Mouse (Mus musculus): Measurements from ENCODE around the gene Loxl4. TPM values are rescaled to one million over a fixed set of nuclear protein-coding genes. Genes with fewer than 3 reads are reported as not detected.
A peak's percentile ranks its signal among the peaks of the same experiment; 100 is the strongest.

Loxl4 gene
- polyA plus RNA-seq, 1 experiment from 2014 or later: 0.67 TPM

DNA sequence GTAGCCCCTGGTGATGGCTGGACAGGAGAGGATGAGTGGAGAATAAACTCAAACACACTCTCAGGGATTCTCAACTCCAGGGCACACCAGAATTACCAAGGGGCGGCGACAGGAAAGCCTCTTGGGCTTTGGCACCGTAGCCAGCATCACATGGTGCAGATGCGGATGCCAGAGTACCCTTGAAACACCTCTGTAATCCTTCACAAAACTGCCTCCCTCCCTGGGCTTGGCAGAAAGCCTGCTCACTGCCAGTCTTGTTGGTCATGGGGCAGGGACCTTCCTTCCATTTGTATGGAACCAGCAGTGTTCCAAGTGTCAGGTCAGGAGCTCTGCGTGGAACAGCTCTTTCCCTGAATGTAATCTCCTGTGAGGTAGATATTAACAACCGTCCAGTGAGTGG is 15.5 kb upstream of the Loxl4 start:
- Histone ChIP-seq H3K9ac (ENCODE audit: low read length) (no peak overlapping the region), H3K27ac (ENCODE audit: low read length) (no peak overlapping the region), H3K4me1 (replicated peaks; ENCODE audit: control insufficient read depth, insufficient read depth, low read length) (peaks cover 7% of the 10 kb centered on the region), H3K9me3 (ENCODE audit: control insufficient read depth, low read length) (no peaks in the 10 kb centered on the region), H3K27me3 (ENCODE audit: control insufficient read depth, insufficient read depth, low read depth, low read length) (no peaks in the 10 kb centered on the region), H3K4me2 (ENCODE audit: low read depth, low read length) (no peak overlapping the region), H3K4me3 (ENCODE audit: low read length) (no peak overlapping the region), H3K36me3 (ENCODE audit: control insufficient read depth, insufficient read depth, low read length) (no peaks in the 10 kb centered on the region)
- no peak for ATAC-seq (ENCODE audit: low read depth)
- WGBS: 85% methylated on average over 6 of the region's 6 CpGs

DNA sequence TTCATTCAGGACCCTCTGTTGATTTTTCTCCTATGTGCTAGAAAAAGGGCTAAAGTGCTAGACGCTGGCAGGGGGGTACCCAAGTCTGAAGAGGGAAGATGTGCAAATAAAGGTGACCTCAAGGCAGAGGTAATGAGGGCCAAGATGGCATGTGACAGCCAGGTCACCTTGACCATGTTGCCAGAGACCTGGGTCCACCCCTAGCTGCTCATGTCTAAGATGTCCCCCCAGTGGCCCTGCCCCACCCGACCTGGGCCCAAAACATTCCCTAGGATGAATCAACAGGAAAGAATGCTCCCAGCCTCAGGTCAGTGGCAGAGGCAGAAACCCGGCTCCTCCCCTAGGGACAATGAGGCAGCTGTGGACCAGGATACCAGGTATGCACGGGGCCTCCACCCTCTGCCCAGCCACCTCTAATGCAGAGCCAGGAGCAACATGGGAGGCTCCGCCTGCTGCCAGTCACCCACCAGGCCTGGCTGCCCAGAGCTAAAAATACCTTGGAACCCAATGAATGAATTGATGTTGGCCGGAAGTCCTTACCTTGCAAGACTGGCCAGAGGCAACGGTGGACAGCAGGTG is 1.1 kb upstream of the Loxl4 start:
- no peaks in the 10 kb centered on the region for H3K36me3 ChIP-seq (ENCODE audit: control insufficient read depth, insufficient read depth, low read length)
- no peak for ATAC-seq (ENCODE audit: low read depth)
- H3K9ac ChIP-seq (ENCODE audit: low read length): no peak overlapping the region
- no peak overlapping the region for H3K4me3 ChIP-seq (ENCODE audit: low read length)
- no peaks in the 10 kb centered on the region for H3K4me1 ChIP-seq (replicated peaks; ENCODE audit: control insufficient read depth, insufficient read depth, low read length)
- WGBS: 61% methylated on average over 7 of the region's 7 CpGs
- H3K27ac ChIP-seq (ENCODE audit: low read length): no peak overlapping the region
- 0 out of 2 replicates have a peak, but pooled peaks cover 4% of the 10 kb centered on the region for H3K27me3 ChIP-seq (ENCODE audit: control insufficient read depth, insufficient read depth, low read depth, low read length)
- H3K9me3 ChIP-seq (ENCODE audit: control insufficient read depth, low read length): no peaks in the 10 kb centered on the region
- no peak overlapping the region for H3K4me2 ChIP-seq (ENCODE audit: low read depth, low read length)

DNA sequence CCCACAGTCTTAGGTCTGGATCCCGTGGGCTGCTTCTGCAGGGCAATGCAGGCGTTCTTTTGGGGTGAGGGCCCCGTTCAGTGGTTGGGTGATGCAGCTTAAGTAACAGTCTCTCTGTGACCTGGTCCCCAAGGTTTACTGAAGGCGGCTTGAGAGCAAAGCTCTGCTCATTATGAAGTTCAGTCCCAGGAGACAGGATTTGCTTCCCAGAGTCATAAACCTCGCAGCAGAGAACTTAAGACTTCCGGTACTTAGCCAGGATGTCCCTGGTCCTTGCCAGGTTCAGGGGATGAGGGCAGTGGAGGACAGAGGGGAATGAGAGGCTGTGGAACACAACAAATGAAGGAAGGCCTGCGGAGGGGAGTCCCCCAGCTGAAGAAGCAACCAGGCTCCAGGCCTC is 503 bp upstream of the Loxl4 start:
- H3K27me3 ChIP-seq (ENCODE audit: control insufficient read depth, insufficient read depth, low read depth, low read length): 0 out of 2 replicates have a peak, but pooled peaks cover 4% of the 10 kb centered on the region
- no peaks in the 10 kb centered on the region for H3K9me3 ChIP-seq (ENCODE audit: control insufficient read depth, low read length)
- peak overlapping the region; percentile 78 for H3K4me2 ChIP-seq (ENCODE audit: low read depth, low read length)
- WGBS: 16% methylated on average over 7 of the region's 7 CpGs
- no peaks in the 10 kb centered on the region for H3K4me1 ChIP-seq (replicated peaks; ENCODE audit: control insufficient read depth, insufficient read depth, low read length)
- no peak overlapping the region for H3K9ac ChIP-seq (ENCODE audit: low read length)
- no peaks in the 10 kb centered on the region for H3K36me3 ChIP-seq (ENCODE audit: control insufficient read depth, insufficient read depth, low read length)
- no peak overlapping the region for H3K27ac ChIP-seq (ENCODE audit: low read length)
- peak overlapping the region; percentile 50 for H3K4me3 ChIP-seq (ENCODE audit: low read length)
- no peak for ATAC-seq (ENCODE audit: low read depth)

- no peaks in the 10 kb centered on the region for H3K4me1 ChIP-seq (replicated peaks; ENCODE audit: control insufficient read depth, insufficient read depth, low read length)
- H3K36me3 ChIP-seq (ENCODE audit: control insufficient read depth, insufficient read depth, low read length): no peaks in the 10 kb centered on the region
- no peak overlapping the region for H3K4me2 ChIP-seq (ENCODE audit: low read depth, low read length)
- no peak overlapping the region for H3K27ac ChIP-seq (ENCODE audit: low read length)
- 81% methylated on average over 4 of the region's 4 CpGs for WGBS
- ATAC-seq (ENCODE audit: low read depth): no peak
- no peaks in the 10 kb centered on the region for H3K9me3 ChIP-seq (ENCODE audit: control insufficient read depth, low read length)
- 0 out of 2 replicates have a peak, but pooled peaks cover 4% of the 10 kb centered on the region for H3K27me3 ChIP-seq (ENCODE audit: control insufficient read depth, insufficient read depth, low read depth, low read length)
- H3K9ac ChIP-seq (ENCODE audit: low read length): no peak overlapping the region
- no peak overlapping the region for H3K4me3 ChIP-seq (ENCODE audit: low read length)
Measured at GRCm38 (mm10) chr19:42611746-42612145, 867 bp downstream of the Loxl4 start.

- Histone ChIP-seq H3K36me3 (ENCODE audit: control insufficient read depth, insufficient read depth, low read length) (no peaks in the 10 kb centered on the region), H3K27ac (ENCODE audit: low read length) (no peak overlapping the region), H3K4me2 (ENCODE audit: low read depth, low read length) (no peak overlapping the region), H3K4me3 (ENCODE audit: low read length) (no peak overlapping the region), H3K9ac (ENCODE audit: low read length) (no peak overlapping the region), H3K27me3 (ENCODE audit: control insufficient read depth, insufficient read depth, low read depth, low read length) (0 out of 2 replicates have a peak, but pooled peaks cover 4% of the 10 kb centered on the region), H3K4me1 (replicated peaks; ENCODE audit: control insufficient read depth, insufficient read depth, low read length) (no peaks in the 10 kb centered on the region), H3K9me3 (ENCODE audit: control insufficient read depth, low read length) (no peaks in the 10 kb centered on the region)
- whole genome bisulfite sequencing: 85% methylated on average over 3 of the region's 3 CpGs
- ATAC-seq (ENCODE audit: low read depth): no peak
Measured at GRCm38 (mm10) chr19:42609716-42610115, 2.9 kb downstream of the Loxl4 start.

GRCm38 (mm10) chr19:42608082-42608481 is 4.5 kb downstream of the Loxl4 start:
- no peak overlapping the region for H3K27ac ChIP-seq (ENCODE audit: low read length)

DNA sequence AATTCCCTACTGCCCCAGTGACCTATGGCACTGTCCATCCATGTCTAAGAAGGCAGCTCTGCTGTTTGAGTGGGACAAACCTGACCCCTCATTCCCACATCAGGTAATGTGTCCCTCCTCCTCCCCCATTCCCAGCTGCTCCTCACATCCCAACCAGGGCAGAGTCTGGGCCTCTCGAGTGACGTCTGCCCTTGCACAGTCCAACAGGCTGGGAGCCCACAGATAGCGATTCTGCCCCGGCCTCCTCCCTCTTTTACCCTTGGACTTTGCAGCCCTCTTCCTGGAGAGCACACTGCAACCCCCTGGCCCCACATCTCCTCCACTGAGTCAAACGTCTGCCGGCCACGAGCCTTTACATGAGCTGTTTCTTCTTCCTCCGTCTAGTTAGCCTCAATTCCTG is 10.0 kb downstream of the Loxl4 start:
- no peak overlapping the region for H3K4me3 ChIP-seq (ENCODE audit: low read length)
- WGBS: 81% methylated on average over 8 of the region's 8 CpGs
- no peaks in the 10 kb centered on the region for H3K9me3 ChIP-seq (ENCODE audit: control insufficient read depth, low read length)
- H3K27me3 ChIP-seq (ENCODE audit: control insufficient read depth, insufficient read depth, low read depth, low read length): no peaks in the 10 kb centered on the region
- ATAC-seq (ENCODE audit: low read depth): no peak
- no peak overlapping the region for H3K27ac ChIP-seq (ENCODE audit: low read length)
- no peaks in the 10 kb centered on the region; the same call in 1 of the 2 replicates for H3K4me1 ChIP-seq (replicated peaks; ENCODE audit: control insufficient read depth, insufficient read depth, low read length)
- no peak overlapping the region for H3K9ac ChIP-seq (ENCODE audit: low read length)
- no peak overlapping the region for H3K4me2 ChIP-seq (ENCODE audit: low read depth, low read length)
- no peaks in the 10 kb centered on the region for H3K36me3 ChIP-seq (ENCODE audit: control insufficient read depth, insufficient read depth, low read length)

More at GRCm38 (mm10) chr19:42608082-42608481, 4.5 kb downstream of the Loxl4 start:
- Histone ChIP-seq H3K27me3 (ENCODE audit: control insufficient read depth, insufficient read depth, low read depth, low read length) (0 out of 2 replicates have a peak, but pooled peaks cover 2% of the 10 kb centered on the region), H3K4me2 (ENCODE audit: low read depth, low read length) (no peak overlapping the region), H3K9ac (ENCODE audit: low read length) (no peak overlapping the region), H3K4me3 (ENCODE audit: low read length) (no peak overlapping the region), H3K4me1 (replicated peaks; ENCODE audit: control insufficient read depth, insufficient read depth, low read length) (no peaks in the 10 kb centered on the region), H3K36me3 (ENCODE audit: control insufficient read depth, insufficient read depth, low read length) (no peaks in the 10 kb centered on the region), H3K9me3 (ENCODE audit: control insufficient read depth, low read length) (no peaks in the 10 kb centered on the region)
- WGBS: 96% methylated on average over 5 of the region's 5 CpGs
- ATAC-seq (ENCODE audit: low read depth): no peak

- WGBS: 58% methylated on average over 8 of the region's 8 CpGs
- ATAC-seq (ENCODE audit: low read depth): no peak
- H3K4me3 ChIP-seq (ENCODE audit: low read length): no peak overlapping the region
- no peaks in the 10 kb centered on the region for H3K9me3 ChIP-seq (ENCODE audit: control insufficient read depth, low read length)
- no peak overlapping the region for H3K9ac ChIP-seq (ENCODE audit: low read length)
- H3K27ac ChIP-seq (ENCODE audit: low read length): no peak overlapping the region
- no peak overlapping the region for H3K4me2 ChIP-seq (ENCODE audit: low read depth, low read length)
- no peaks in the 10 kb centered on the region for H3K27me3 ChIP-seq (ENCODE audit: control insufficient read depth, insufficient read depth, low read depth, low read length)
- no peaks in the 10 kb centered on the region; the same call in 1 of the 2 replicates for H3K4me1 ChIP-seq (replicated peaks; ENCODE audit: control insufficient read depth, insufficient read depth, low read length)
- no peaks in the 10 kb centered on the region for H3K36me3 ChIP-seq (ENCODE audit: control insufficient read depth, insufficient read depth, low read length)
Measured at GRCm38 (mm10) chr19:42602041-42602440, 10.6 kb downstream of the Loxl4 start.

- Histone ChIP-seq H3K9ac (ENCODE audit: low read length) (no peak overlapping the region), H3K4me3 (ENCODE audit: low read length) (no peak overlapping the region), H3K4me1 (replicated peaks; ENCODE audit: control insufficient read depth, insufficient read depth, low read length) (no peaks in the 10 kb centered on the region; the same call in 1 of the 2 replicates), H3K9me3 (ENCODE audit: control insufficient read depth, low read length) (no peaks in the 10 kb centered on the region), H3K36me3 (ENCODE audit: control insufficient read depth, insufficient read depth, low read length) (no peaks in the 10 kb centered on the region), H3K27me3 (ENCODE audit: control insufficient read depth, insufficient read depth, low read depth, low read length) (no peaks in the 10 kb centered on the region), H3K27ac (ENCODE audit: low read length) (no peak overlapping the region), H3K4me2 (ENCODE audit: low read depth, low read length) (no peak overlapping the region)
- 67% methylated on average over 2 of the region's 2 CpGs for WGBS
- 0 out of 2 replicates have a peak, but pooled peaks have one; percentile 34 for ATAC-seq (ENCODE audit: low read depth)
Measured at GRCm38 (mm10) chr19:42601445-42601844, 11.2 kb downstream of the Loxl4 start.
